Mouse (Mus musculus): Measurements from ENCODE around the gene Scamp3. TPM values are rescaled to one million over a fixed set of nuclear protein-coding genes. Genes with fewer than 3 reads are reported as not detected.

Gene Scamp3
- total and polyA plus RNA-seq, 3 experiments, result 4.5 to 72.7 (median 12.5) TPM

DNA sequence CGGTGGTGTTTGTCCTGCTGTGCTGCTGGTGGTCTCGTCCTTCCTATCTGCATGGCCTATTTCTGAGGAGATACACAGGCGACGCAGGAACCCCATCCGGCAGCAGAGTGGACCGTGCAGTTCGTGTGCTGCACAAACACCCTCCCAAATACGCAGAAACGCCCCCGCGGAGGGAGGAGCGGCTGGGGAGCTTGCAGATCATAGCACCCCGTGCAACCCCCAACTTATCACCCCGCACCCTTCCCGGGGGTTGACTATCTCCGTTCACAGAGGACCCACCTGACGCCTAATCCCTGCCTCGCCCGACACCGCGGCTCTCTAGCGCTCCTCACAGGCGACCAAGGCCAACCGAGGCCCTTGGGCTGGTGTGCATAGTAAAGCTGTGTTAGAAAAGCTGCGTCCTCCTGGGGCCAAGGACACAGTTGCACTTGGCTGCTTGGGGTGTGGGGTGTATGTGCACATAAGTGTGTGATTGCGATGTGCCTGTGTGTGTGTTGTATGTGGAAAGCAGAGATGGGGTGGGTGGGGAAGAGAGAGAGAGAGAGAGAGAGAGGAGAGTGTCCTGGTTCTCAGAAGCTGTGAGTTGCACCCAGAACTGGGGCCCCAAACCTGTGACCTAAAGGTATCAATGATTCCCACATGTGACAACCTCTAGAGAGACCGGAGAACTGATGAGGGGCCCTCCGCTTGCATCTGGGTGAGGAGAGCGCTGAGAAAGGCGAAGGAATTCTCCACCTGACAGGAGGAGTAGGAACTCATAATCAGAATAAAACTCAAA is 44.8 kb upstream of the Scamp3 start:
- Histone ChIP-seq H3K27ac (ENCODE audit: insufficient read depth, low read depth) (no peak overlapping the region), H3K4me1 (ENCODE audit: control insufficient read depth in 1 of 2, insufficient read depth in 2 of 2) (no peaks in the 10 kb centered on the region), H3K27me3 (replicated peaks) (peaks cover 15% of the 10 kb centered on the region), H3K4me3 (replicated peaks in 1 of 3; ENCODE audit: low read depth in 2 of 3, low read length in 2 of 3, poor library complexity in 1 of 3) (no peak overlapping the region), H3K9ac (ENCODE audit: insufficient read depth, low read depth) (no peak overlapping the region), H3K4me2 (ENCODE audit: insufficient read depth, low read depth, poor library complexity, severe bottlenecking) (no peak overlapping the region), H3K9me3 (replicated peaks; ENCODE audit: low read length) (no peaks in the 10 kb centered on the region), H3K36me3 (replicated peaks in 1 of 2; ENCODE audit: control insufficient read depth in 1 of 2, insufficient read depth in 1 of 2, low read length in 1 of 2) (no peaks in the 10 kb centered on the region), H3K79me2 (replicated peaks; ENCODE audit: control insufficient read depth, extremely low read depth, insufficient read depth, poor library complexity, severe bottlenecking) (no peaks in the 10 kb centered on the region)
- in situ Hi-C loops (cut with MboI; ENCODE audit: low pct_ligation_motif_present, low pct_unique_long_range_greater_than_20kb, low sequenced_read_pairs) (no loop called here), dilution Hi-C loops (cut with MboI; ENCODE audit: extremely low pct_ligation_motif_present, extremely low pct_unique_long_range_greater_than_20kb, low sequenced_read_pairs) (no loop called here)
- no peak for DNase-seq (ENCODE audit: extremely low read depth)
- TF ChIP-seq USF2 (conservative IDR thresholded peaks at IDR 0.05; ENCODE audit: low read depth, low read length) (no peak), ETS1 (conservative IDR thresholded peaks at IDR 0.05; ENCODE audit: low read depth, low read length) (no peak), USF1 (IDR thresholded peaks at IDR 0.05; ENCODE audit: low read depth, low read length) (no peak), ZC3H11A (IDR thresholded peaks at IDR 0.05; ENCODE audit: low read depth, low read length) (no peak), KAT2A (IDR thresholded peaks at IDR 0.05; ENCODE audit: insufficient replicate concordance, low read length) (no peak), JUN (IDR thresholded peaks at IDR 0.05; ENCODE audit: insufficient read depth, low read depth, low read length) (no peak), UBTF (IDR thresholded peaks at IDR 0.05; ENCODE audit: low read depth, low read length) (no peak)

DNA sequence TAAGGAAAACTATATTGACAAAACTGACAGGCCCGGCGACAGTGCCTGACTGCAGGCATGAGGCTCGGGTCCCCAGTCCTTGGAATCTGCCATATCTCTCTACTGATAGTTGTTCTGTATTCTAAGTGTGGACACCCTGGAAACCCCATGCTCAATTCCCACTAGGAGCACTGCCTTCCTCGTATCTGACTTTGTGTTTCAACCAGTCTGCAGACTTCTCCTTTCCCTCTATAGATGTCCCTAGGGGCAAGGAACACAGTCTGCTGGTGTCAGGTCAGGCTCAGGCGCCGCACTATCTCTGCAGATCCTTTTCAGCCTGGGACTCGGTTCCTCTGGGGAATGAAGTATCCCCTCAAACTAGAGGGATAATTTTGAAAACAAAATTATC is 44.2 kb upstream of the Scamp3 start:
- dilution Hi-C loops (cut with MboI; ENCODE audit: extremely low pct_ligation_motif_present, extremely low pct_unique_long_range_greater_than_20kb, low sequenced_read_pairs), result no loop called here

More for the DNA sequence above, 44.2 kb upstream of the Scamp3 start:
- in situ Hi-C loops (cut with MboI; ENCODE audit: low pct_ligation_motif_present, low pct_unique_long_range_greater_than_20kb, low sequenced_read_pairs), result no loop called here
- no peaks in the 10 kb centered on the region for H3K9me3 ChIP-seq (replicated peaks; ENCODE audit: low read length)
- H3K36me3 ChIP-seq (replicated peaks in 1 of 2; ENCODE audit: control insufficient read depth in 1 of 2, insufficient read depth in 1 of 2, low read length in 1 of 2), result no peaks in the 10 kb centered on the region
- H3K27me3 ChIP-seq (replicated peaks), result peaks cover 15% of the 10 kb centered on the region
- H3K4me2 ChIP-seq (ENCODE audit: insufficient read depth, low read depth, poor library complexity, severe bottlenecking), result no peak overlapping the region
- no peaks in the 10 kb centered on the region for H3K79me2 ChIP-seq (replicated peaks; ENCODE audit: control insufficient read depth, extremely low read depth, insufficient read depth, poor library complexity, severe bottlenecking)
- H3K9ac ChIP-seq (ENCODE audit: insufficient read depth, low read depth), result no peak overlapping the region
- no peak overlapping the region for H3K27ac ChIP-seq (ENCODE audit: insufficient read depth, low read depth)
- no peaks in the 10 kb centered on the region for H3K4me1 ChIP-seq (ENCODE audit: control insufficient read depth in 1 of 2, insufficient read depth in 2 of 2)
- TF ChIP-seq MAFK (IDR thresholded peaks at IDR 0.05; ENCODE audit: insufficient replicate concordance, low read length), result no peak
- TF ChIP-seq MEF2A (IDR thresholded peaks at IDR 0.05; ENCODE audit: borderline replicate concordance, low read depth, low read length), result no peak
- TF ChIP-seq MAX (IDR thresholded peaks at IDR 0.05; ENCODE audit: low read length), result no peak
- no peak for TF ChIP-seq JUN (IDR thresholded peaks at IDR 0.05; ENCODE audit: insufficient read depth, low read depth, low read length)
- no peak for TF ChIP-seq GABPA (IDR thresholded peaks at IDR 0.05; ENCODE audit: insufficient replicate concordance, low read depth, low read length)
- TF ChIP-seq ELF1 (IDR thresholded peaks at IDR 0.05; ENCODE audit: low read depth, low read length), result no peak
- TF ChIP-seq EP300 (IDR thresholded peaks at IDR 0.05; ENCODE audit: low read length), result no peak
- TF ChIP-seq UBTF (IDR thresholded peaks at IDR 0.05; ENCODE audit: low read depth, low read length), result no peak
- TF ChIP-seq RAD21 (IDR thresholded peaks at IDR 0.05; ENCODE audit: low read depth, low read length), result no peak
- TF ChIP-seq HCFC1 (IDR thresholded peaks at IDR 0.05; ENCODE audit: low read depth, low read length), result no peak
- no peak for TF ChIP-seq E2F4 (IDR thresholded peaks at IDR 0.05; ENCODE audit: insufficient replicate concordance, low read depth, low read length)
- no peak for TF ChIP-seq ZMIZ1 (IDR thresholded peaks at IDR 0.05; ENCODE audit: low read depth, low read length)
- TF ChIP-seq ZKSCAN1 (IDR thresholded peaks at IDR 0.05; ENCODE audit: borderline replicate concordance, low read depth, low read length), result no peak
- no peak for TF ChIP-seq JUND (conservative IDR thresholded peaks at IDR 0.05; ENCODE audit: low read depth, low read length)
- H3K4me3 ChIP-seq (replicated peaks in 1 of 3; ENCODE audit: low read depth in 2 of 3, low read length in 2 of 3, poor library complexity in 1 of 3), result no peak overlapping the region
- DNase-seq (ENCODE audit: extremely low read depth), result no peak
